Mouse (Mus musculus) kidney, embryonic 15.5 days (tissue): ENCODE measurements around the gene Sgk2. TPM values are rescaled to one million over a fixed set of nuclear protein-coding genes. Genes with fewer than 3 reads are reported as not detected.

Experiments used
- ATAC-seq: fragments of 200-750 bp; cut with Nextera tagmentation; replicated peaks from 2 replicates; pipeline ENCODE4 v1.8.0; 2017; ENCODE audit warnings: moderate TSS enrichment; ENCODE audit not compliant: low FRiP score
- H3K27ac ChIP-seq: fragments of 300-500 bp; sonication (generic); 2 replicates; pipeline ENCODE4 v1.5.1; 2015; ENCODE audit warnings: mild to moderate bottlenecking, inconsistent platforms
- H3K27me3 ChIP-seq: fragments of 300-500 bp; sonication (generic); 2 replicates; pipeline ENCODE4 v1.6.1; 2015; ENCODE audit warnings: inconsistent platforms
- H3K36me3 ChIP-seq: fragments of 300-500 bp; sonication (generic); 2 replicates; pipeline ENCODE4 v1.6.1; 2015; ENCODE audit warnings: inconsistent platforms
- H3K4me1 ChIP-seq: fragments of 300-500 bp; sonication (generic); 2 replicates; pipeline ENCODE4 v1.6.1; 2015; ENCODE audit warnings: inconsistent platforms
- H3K4me2 ChIP-seq: fragments of 300-500 bp; sonication (generic); 2 replicates; pipeline ENCODE4 v1.6.1; 2015; ENCODE audit warnings: moderate library complexity, mild to moderate bottlenecking, inconsistent platforms
- H3K4me3 ChIP-seq: fragments of 300-500 bp; sonication (generic); replicated peaks from 2 replicates; pipeline ENCODE4 v1.5.1; 2015; ENCODE audit warnings: mild to moderate bottlenecking, inconsistent platforms
- H3K9ac ChIP-seq: fragments of 300-500 bp; sonication (generic); 2 replicates; pipeline ENCODE4 v1.6.1; 2015; ENCODE audit warnings: mild to moderate bottlenecking, inconsistent platforms
- H3K9me3 ChIP-seq: fragments of 300-500 bp; sonication (generic); replicated peaks from 2 replicates; pipeline ENCODE4 v1.6.1; 2016; ENCODE audit warnings: inconsistent platforms
- WGBS: fragments of 180-500 bp; shearing (Covaris S2); methylation state at CpG from one replicate; pipeline ENCODE4 v1.1.7; 2015; ENCODE audit warnings: mixed read lengths; 5-methylcytosine and 5-hydroxymethylcytosine counted together
- polyA plus RNA-seq: library from polyadenylated mRNA; unstranded; fragments of >200 nt; fragmentation: Nextera tagmentation; extraction: Ambion mirVana; gene quantifications from 2 replicates; pipeline ENCODE4 v1.2.1, GENCODE M21; 2015

The Sgk2 gene
- polyA plus RNA-seq: 5.9 and 7.3 TPM in 2 replicates

DNA sequence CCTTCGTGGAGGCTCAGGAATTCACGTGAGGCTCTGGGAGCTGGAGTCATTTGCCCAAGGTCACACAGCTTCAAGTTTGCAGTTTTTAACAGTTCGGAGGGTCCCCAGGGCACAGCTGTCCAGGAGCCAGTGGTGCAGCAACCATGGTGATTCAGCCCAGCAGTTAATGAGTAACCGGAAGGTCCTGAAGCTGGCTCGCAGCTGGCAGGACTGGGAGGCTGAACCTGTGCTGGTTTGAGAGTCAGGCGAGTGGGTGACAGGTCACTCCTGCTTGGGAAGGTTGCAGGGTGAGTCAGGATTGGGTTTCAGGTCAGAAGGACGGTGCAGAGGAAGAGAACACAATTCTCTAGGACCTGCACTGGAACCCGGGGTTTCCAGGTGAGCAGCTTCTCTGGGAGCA lies at the start of gene Sgk2:
Gene Sgk2, plus strand, starts transcription at position 113 of the 400 bp plus-strand sequence.
- Histone ChIP-seq H3K9me3 (no peaks in the 10 kb centered on the region), H3K4me1 (peaks cover 15% of the 10 kb centered on the region), H3K27ac (peak within 1 kb of the TSS; percentile 77), H3K9ac (no peak within 1 kb of the TSS), H3K4me3 (no peak within 1 kb of the TSS), H3K4me2 (no peak within 1 kb of the TSS), H3K36me3 (no peaks in the 10 kb centered on the region), H3K27me3 (no peaks in the 10 kb centered on the region)
- 29% methylated on average over 8 of the region's 8 CpGs for WGBS
- ATAC-seq: peak; percentile 94

DNA sequence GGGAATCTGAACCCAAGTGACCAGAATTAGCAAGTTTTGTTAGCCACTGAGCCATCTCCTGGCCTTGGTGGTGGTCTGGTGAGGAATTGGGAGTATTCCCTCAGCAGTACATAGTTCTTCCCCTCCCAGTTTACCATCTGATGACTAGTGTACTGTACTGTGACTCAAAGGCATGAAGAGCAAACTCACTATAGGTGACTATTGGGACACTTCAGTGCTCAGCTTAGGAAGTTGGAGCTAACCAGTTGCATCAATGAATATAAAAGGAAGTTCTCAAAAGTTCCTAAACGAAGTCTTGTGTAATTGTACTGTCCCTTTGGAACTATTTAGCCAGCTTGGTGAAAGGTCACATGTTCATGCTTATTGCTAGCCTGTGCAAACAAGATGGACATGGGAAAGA lies 47.6 kb upstream of the Sgk2 start:
- peaks cover 16% of the 10 kb centered on the region for H3K4me1 ChIP-seq
- 87% methylated on average over 1 of the region's 1 CpGs for WGBS
- peaks cover 63% of the 10 kb centered on the region for H3K36me3 ChIP-seq
- peaks cover 31% of the 10 kb centered on the region for H3K27me3 ChIP-seq
- H3K9me3 ChIP-seq: no peaks in the 10 kb centered on the region
- no peak for ATAC-seq
- no peak overlapping the region for H3K4me3 ChIP-seq
- H3K4me2 ChIP-seq: no peak overlapping the region
- no peak overlapping the region for H3K27ac ChIP-seq
- H3K9ac ChIP-seq: no peak overlapping the region

DNA sequence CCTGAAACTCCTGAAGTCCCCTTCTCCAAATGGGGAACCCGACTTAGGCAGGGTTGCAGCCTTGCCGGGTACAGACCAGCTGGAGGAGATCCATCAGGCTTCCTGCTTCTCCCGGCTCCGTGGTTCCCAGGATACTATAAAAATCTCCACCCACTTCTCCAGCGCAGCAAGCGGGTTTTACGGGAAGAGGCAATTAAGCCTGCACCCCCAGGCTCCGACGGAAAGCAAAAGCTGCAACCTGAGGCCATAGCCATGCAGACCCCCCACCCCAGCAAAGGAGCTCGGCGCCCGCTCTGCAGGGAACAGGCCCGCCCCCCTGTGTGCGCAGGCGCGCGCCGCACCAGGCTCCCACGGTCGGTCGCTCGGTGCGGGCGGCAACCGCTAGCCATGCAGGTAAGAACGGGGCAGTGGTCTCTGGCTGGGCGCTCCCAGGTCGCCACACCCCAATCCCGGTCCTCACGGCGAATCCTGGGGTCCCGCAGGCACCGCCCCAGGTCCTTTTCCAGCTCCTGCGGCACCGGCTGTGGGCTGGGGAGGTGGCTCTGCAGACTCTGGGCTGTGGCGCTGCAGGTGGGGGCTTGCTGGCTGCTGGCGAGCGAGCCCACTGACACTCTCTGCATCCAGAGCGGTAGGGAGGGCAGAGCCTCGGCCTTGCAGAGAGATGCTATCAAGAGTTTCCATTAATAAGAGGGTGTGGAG lies 43.8 kb upstream of the Sgk2 start, which contains the start of gene L3mbtl1:
Gene L3mbtl1, plus strand, starts transcription at position 325 of the 699 bp plus-strand sequence.
- H3K9me3 ChIP-seq: no peaks in the 10 kb centered on the region
- peak; percentile 59 for ATAC-seq
- under 1% methylated on average over 40 of the region's 40 CpGs for WGBS

DNA sequence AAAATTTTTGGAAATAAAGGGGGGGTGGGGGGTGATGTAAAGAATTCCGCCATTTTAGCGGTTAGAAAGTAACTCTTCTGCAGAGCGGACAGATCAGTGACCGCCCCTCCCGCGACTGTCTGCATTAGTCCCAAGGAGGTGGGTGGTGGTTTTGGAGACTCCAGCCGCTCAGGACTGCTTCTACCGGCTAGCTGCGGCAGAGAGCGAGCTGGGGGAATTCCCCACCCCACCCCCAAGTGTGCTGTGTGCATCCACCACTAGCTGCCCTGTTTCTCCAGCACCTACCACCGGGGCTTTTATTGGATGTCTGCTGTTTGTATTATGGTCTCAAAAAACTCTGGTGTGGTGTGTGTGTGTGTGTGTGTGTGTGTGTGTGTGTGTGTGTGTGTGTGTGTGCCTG lies 43.2 kb upstream of the Sgk2 start:
- H3K9ac ChIP-seq: no peak overlapping the region
- no peaks in the 10 kb centered on the region for H3K9me3 ChIP-seq
- H3K36me3 ChIP-seq: peaks cover 21% of the 10 kb centered on the region
- peak overlapping the region; percentile 98 for H3K4me2 ChIP-seq
- H3K27ac ChIP-seq: no peak overlapping the region
- H3K4me3 ChIP-seq: peak overlapping the region; percentile 58
- peaks cover 22% of the 10 kb centered on the region for H3K4me1 ChIP-seq
- ATAC-seq: no peak; the same call in 1 of the 2 replicates
- peaks cover 34% of the 10 kb centered on the region for H3K27me3 ChIP-seq
- 5% methylated on average over 11 of the region's 11 CpGs for WGBS

More for the DNA sequence above, 43.8 kb upstream of the Sgk2 start, which contains the start of gene L3mbtl1:
- Histone ChIP-seq H3K36me3 (peaks cover 27% of the 10 kb centered on the region), H3K9ac (peak within 1 kb of the TSS; percentile 35), H3K4me1 (peaks cover 22% of the 10 kb centered on the region), H3K27me3 (peaks cover 34% of the 10 kb centered on the region), H3K4me3 (peak within 1 kb of the TSS; percentile 58), H3K4me2 (peak within 1 kb of the TSS; percentile 98), H3K27ac (no peak within 1 kb of the TSS)

DNA sequence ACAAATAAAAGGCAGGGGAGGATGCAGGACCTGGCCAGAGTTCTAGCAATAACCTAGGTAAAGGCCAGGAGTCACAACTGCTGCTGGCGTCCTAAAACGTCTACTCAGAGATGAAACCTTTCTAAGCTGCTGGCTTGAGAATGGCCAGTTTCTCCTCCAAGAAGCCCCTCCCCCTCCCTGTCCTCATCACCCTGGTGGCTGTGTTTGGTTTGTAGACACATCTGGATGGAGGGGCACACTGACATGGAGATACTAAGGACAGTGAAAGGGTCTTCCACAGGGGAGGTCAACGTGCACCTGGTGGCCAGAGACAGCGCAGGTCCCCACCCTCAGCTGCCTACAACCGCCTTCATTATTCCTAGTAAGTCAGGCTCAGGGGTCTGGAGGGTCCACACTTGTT lies 40.2 kb upstream of the Sgk2 start:
- H3K9me3 ChIP-seq: no peaks in the 10 kb centered on the region
- H3K36me3 ChIP-seq: no peaks in the 10 kb centered on the region
- H3K4me3 ChIP-seq: no peak overlapping the region
- no peak overlapping the region for H3K4me2 ChIP-seq
- peaks cover 25% of the 10 kb centered on the region for H3K27me3 ChIP-seq
- no peak overlapping the region for H3K9ac ChIP-seq
- H3K27ac ChIP-seq: no peak overlapping the region
- ATAC-seq: no peak
- peaks cover 22% of the 10 kb centered on the region for H3K4me1 ChIP-seq
- 85% methylated on average over 5 of the region's 5 CpGs for WGBS

DNA sequence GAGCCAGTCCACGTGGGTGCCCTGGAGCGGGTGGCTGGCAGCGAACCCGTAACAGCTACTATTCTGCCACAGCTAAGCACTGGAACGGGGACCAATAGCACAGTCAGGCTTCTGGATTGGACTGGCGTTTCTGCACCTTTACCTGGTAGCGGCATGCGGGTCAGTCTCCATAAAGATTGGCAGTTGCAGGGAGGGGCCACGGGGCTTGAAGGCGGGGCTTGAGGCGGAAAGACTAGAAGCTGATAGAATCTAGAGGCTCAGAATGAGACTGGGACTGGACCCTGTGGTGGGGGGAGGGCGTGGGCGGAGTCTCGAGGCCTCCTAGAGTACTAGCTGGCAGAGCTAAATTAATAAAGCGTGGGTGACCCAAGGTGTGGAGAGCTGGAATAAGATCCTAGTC lies 39.4 kb upstream of the Sgk2 start:
- peaks cover 21% of the 10 kb centered on the region for H3K27me3 ChIP-seq
- no peak overlapping the region for H3K27ac ChIP-seq
- 30% methylated on average over 15 of the region's 15 CpGs for WGBS
- no peaks in the 10 kb centered on the region for H3K36me3 ChIP-seq
- no peaks in the 10 kb centered on the region for H3K9me3 ChIP-seq
- H3K4me3 ChIP-seq: peak overlapping the region; percentile 28
- peaks cover 18% of the 10 kb centered on the region for H3K4me1 ChIP-seq
- H3K9ac ChIP-seq: no peak overlapping the region
- peak; percentile 28; the same call in 1 of the 2 replicates for ATAC-seq
- peak overlapping the region; percentile 58 for H3K4me2 ChIP-seq

DNA sequence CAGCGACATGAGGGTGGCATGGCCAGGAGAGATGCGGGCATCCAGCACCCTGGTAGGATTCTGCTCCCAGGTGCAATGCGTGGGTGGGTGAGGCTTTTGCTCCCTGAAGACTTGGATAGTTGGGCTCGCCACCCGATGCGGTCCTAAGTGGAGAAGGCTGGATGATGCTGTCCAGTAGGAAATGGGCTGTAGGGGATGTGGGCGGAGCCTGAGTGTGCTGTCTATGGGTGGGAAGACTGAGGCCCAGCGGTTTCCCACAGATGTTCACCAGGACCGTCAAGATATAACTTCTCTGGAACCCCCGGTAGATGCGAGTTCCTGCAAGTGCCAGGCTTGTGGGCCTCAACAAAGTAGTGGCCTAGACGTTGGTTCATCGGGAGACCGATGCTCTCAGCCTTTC lies 38.9 kb upstream of the Sgk2 start:
- H3K4me2 ChIP-seq: peak overlapping the region; percentile 58
- H3K9me3 ChIP-seq: no peaks in the 10 kb centered on the region
- peaks cover 13% of the 10 kb centered on the region for H3K4me1 ChIP-seq
- no peak overlapping the region for H3K9ac ChIP-seq
- peak overlapping the region; percentile 28 for H3K4me3 ChIP-seq
- WGBS: 61% methylated on average over 14 of the region's 14 CpGs
- peaks cover 17% of the 10 kb centered on the region for H3K27me3 ChIP-seq
- no peaks in the 10 kb centered on the region for H3K36me3 ChIP-seq
- H3K27ac ChIP-seq: no peak overlapping the region
- 0 out of 2 replicates have a peak, but pooled peaks have one; percentile 11 for ATAC-seq

DNA sequence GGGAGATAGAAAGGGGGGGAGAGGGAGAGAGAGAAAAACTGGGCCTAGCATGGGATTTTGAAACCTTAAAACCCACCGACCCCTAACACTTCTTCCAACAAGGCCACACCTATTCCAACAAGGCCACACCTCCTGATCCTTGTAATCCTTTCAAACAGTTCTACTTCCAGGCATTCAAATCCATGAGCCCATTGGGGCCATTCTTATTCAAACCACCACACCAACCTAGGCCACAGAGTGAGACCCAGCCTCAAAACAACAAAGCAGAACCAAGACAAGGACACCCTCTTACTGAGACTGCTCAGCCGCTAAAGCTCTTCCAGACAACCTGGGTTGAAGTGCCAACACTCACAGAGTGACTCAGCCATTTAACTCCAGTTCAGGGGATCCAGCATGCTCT lies 36.4 kb upstream of the Sgk2 start:
- Histone ChIP-seq H3K9ac (no peak overlapping the region), H3K9me3 (no peaks in the 10 kb centered on the region), H3K27me3 (no peaks in the 10 kb centered on the region), H3K4me1 (peaks cover 5% of the 10 kb centered on the region; the same call in 1 of the 2 replicates), H3K4me3 (no peak overlapping the region), H3K36me3 (no peaks in the 10 kb centered on the region), H3K4me2 (no peak overlapping the region), H3K27ac (no peak overlapping the region)
- no peak for ATAC-seq
- WGBS: 93% methylated on average over 2 of the region's 2 CpGs

DNA sequence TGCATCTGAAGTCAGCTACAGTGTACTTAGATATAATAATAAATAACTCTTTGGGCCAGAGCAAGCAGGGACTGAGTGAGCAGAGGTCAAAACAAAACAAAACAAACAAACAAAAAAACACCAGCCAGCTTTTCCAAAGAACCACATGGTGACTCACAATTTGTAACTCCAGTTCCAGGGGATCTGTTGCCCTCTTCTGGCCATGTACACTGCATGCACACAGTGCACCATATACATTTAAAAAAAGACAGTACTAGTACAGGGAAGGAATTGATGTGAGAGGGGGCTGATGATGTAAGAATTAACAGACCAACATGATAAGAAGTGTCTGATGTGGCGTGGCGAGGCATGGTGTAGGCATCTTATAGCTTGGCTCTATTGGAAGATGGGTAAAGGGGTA lies 30.3 kb upstream of the Sgk2 start:
- no peaks in the 10 kb centered on the region for H3K36me3 ChIP-seq
- no peak overlapping the region for H3K27ac ChIP-seq
- no peak overlapping the region for H3K4me2 ChIP-seq
- H3K9ac ChIP-seq: no peak overlapping the region
- no peak overlapping the region for H3K4me3 ChIP-seq
- WGBS: 99% methylated on average over 2 of the region's 2 CpGs
- H3K4me1 ChIP-seq: no peaks in the 10 kb centered on the region
- no peaks in the 10 kb centered on the region for H3K27me3 ChIP-seq
- no peaks in the 10 kb centered on the region for H3K9me3 ChIP-seq
- no peak for ATAC-seq

DNA sequence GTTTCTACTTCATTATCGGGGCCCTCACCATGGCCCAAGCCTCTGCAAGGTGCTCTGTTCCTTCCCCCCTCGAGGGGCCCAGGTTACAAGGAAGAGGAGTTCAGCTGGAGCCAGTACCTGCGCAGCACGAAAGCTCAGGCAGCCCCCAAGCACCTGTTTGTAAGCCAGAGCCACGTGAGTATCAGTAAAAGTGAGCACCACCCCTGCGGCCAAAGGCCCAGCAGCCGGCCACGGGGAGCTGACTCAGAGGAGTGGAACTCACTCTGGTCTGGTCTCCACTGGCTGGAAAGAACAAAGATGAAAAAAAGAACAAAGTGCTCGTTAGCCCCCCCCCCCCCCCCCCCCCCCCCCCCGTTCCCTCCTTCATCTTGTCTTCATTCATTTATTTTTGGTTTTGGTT lies 25.8 kb upstream of the Sgk2 start:
- Histone ChIP-seq H3K36me3 (no peaks in the 10 kb centered on the region), H3K9me3 (no peaks in the 10 kb centered on the region), H3K4me3 (no peak overlapping the region), H3K27me3 (no peaks in the 10 kb centered on the region), H3K4me1 (no peaks in the 10 kb centered on the region), H3K4me2 (no peak overlapping the region), H3K27ac (no peak overlapping the region), H3K9ac (no peak overlapping the region)
- 67% methylated on average over 9 of the region's 10 CpGs for WGBS
- ATAC-seq: no peak

DNA sequence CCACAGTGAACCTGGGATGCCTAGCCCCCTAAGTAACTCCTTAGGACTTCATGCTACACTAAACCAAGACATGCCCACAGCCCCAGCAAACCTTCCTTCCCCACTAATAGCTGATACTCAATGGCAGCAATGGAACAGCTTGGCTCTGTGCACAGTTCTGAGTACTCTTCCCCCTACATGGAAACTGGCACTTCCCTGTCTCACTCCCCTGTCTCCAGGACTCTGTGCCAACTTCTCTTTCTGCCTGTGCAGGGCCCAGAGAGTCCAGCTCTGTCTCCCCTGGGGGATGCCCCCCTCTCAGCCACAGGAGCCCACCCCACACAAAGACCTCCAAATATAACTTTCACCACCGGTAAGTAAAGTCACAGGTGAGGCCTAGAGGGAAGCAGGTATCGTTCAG lies 20.4 kb upstream of the Sgk2 start:
- no peak for ATAC-seq
- 88% methylated on average over 2 of the region's 2 CpGs for WGBS

DNA sequence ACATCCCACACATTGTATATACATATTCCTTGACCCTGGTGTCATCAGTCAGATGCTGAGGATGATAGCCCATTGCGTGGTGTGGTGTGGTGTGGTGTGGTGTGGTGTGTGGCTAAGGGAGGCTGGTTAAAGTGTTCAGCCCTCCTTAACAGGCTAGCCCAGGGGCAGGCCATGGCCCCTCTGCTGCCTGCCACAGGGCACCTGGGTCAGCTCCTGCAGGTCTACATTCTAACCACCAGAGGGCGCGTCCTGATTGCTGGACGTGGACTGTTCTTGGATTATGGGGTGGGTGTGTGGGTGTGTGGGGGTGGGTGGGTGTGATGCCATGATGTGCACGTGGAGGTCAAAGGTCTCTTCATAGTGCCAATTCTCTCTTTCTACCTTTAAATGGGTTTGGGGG lies 18.8 kb upstream of the Sgk2 start:
- Histone ChIP-seq H3K9me3 (no peaks in the 10 kb centered on the region), H3K36me3 (no peaks in the 10 kb centered on the region), H3K4me2 (no peak overlapping the region), H3K4me1 (peaks cover 6% of the 10 kb centered on the region), H3K4me3 (no peak overlapping the region), H3K27ac (no peak overlapping the region), H3K9ac (no peak overlapping the region), H3K27me3 (no peaks in the 10 kb centered on the region)
- WGBS: 6% methylated on average over 5 of the region's 5 CpGs
- 0 out of 2 replicates have a peak, but pooled peaks have one; percentile 53 for ATAC-seq

More for the DNA sequence above, 20.4 kb upstream of the Sgk2 start:
- no peak overlapping the region for H3K27ac ChIP-seq
- H3K4me3 ChIP-seq: no peak overlapping the region
- H3K4me2 ChIP-seq: no peak overlapping the region
- H3K9ac ChIP-seq: no peak overlapping the region
- H3K4me1 ChIP-seq: no peaks in the 10 kb centered on the region
- no peaks in the 10 kb centered on the region for H3K9me3 ChIP-seq
- no peaks in the 10 kb centered on the region for H3K36me3 ChIP-seq
- no peaks in the 10 kb centered on the region for H3K27me3 ChIP-seq
